In the genomic region with DNA sequence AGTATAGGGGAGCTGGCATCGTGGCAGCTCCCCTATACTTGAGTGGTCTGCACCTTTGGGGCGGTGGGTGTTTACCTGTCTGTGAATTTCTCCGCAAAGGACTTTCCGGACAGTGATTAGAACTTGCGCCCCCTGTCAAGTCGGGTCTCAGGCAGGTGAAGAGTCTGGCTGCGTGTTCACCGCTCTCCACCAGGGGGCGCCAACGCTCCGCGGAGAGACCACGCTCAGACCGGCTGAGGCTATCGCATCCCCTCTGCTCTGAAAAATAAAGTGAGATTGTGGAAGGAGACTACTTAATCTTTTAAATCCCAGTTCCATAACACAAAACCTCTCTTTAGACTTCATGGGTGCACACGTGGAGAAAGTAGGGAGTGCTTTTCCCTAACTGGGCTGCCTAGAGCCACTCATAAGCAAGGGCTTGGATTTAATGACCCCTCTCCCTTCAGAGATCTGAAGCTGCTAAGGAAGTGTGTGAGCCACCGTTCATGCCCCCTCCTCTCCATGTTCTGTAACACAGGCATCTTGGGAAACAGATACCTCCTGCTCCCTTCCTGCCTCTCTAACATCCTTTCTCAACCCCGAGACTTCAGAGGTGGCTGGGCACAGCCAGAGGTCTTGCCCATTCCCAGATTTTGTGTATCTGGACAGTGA, we compare ENCODE assay signal across 8 mouse cellular contexts. TPM values are rescaled to one million over a fixed set of nuclear protein-coding genes. Genes with fewer than 3 reads are reported as not detected.
DNase-seq lines count a peak whose midpoint lies in the region; ATAC-seq and TF ChIP-seq lines count a peak whose summit lies in the region.

No protein-coding gene starts in this region.

- no peak overlapping the region for H3K27ac ChIP-seq in embryonic facial prominence, embryonic 11.5 days (replicated peaks; ENCODE audit: low read depth, low read length)
- H3K27ac ChIP-seq in kidney, postnatal 0 days: no peak overlapping the region
- no peak overlapping the region for H3K27ac ChIP-seq in liver, embryonic 14.5 days
- H3K27ac ChIP-seq in olfactory bulb, adult 2 months (ENCODE audit: insufficient read depth, low read depth, low read length): no peak overlapping the region

- H3K4me1 ChIP-seq in embryonic facial prominence, embryonic 11.5 days (ENCODE audit: control insufficient read depth, insufficient read depth, low read length): no peaks in the 10 kb centered on the region
- no peaks in the 10 kb centered on the region for H3K4me1 ChIP-seq in kidney, postnatal 0 days (replicated peaks; ENCODE audit: insufficient read depth, low read length)
- H3K4me1 ChIP-seq in liver, embryonic 14.5 days (replicated peaks; ENCODE audit: control insufficient read depth in 2 of 2, insufficient read depth in 2 of 2, low read length in 1 of 2): no peaks in the 10 kb centered on the region
- peaks cover 16% of the 10 kb centered on the region for H3K4me1 ChIP-seq in olfactory bulb, adult 2 months (ENCODE audit: control insufficient read depth, insufficient read depth, low read length)

- H3K9me3 ChIP-seq in embryonic facial prominence, embryonic 11.5 days (replicated peaks; ENCODE audit: control insufficient read depth, low read length): no peaks in the 10 kb centered on the region
- no peaks in the 10 kb centered on the region for H3K9me3 ChIP-seq in kidney, postnatal 0 days (replicated peaks; ENCODE audit: low read length)
- no peaks in the 10 kb centered on the region for H3K9me3 ChIP-seq in liver, embryonic 14.5 days (ENCODE audit: control insufficient read depth, low read length)

- no peak for ATAC-seq in embryonic facial prominence, embryonic 11.5 days (replicated peaks; ENCODE audit: insufficient number of reproducible peaks, low FRiP score, low TSS enrichment, low read depth)
- ATAC-seq in kidney, postnatal 0 days (replicated peaks; ENCODE audit: low FRiP score, low read depth): no peak
- no peak for ATAC-seq in liver, embryonic 14.5 days (ENCODE audit: insufficient read depth)

- no peaks in the 10 kb centered on the region for H3K27me3 ChIP-seq in embryonic facial prominence, embryonic 11.5 days (ENCODE audit: control insufficient read depth, insufficient read depth, low read length)
- no peaks in the 10 kb centered on the region for H3K27me3 ChIP-seq in kidney, postnatal 0 days (ENCODE audit: insufficient read depth, low read length)
- no peaks in the 10 kb centered on the region for H3K27me3 ChIP-seq in liver, embryonic 14.5 days (ENCODE audit: control insufficient read depth, insufficient read depth, low read length)

- no peak overlapping the region for H3K4me3 ChIP-seq in embryonic facial prominence, embryonic 11.5 days (ENCODE audit: low read depth, low read length)
- H3K4me3 ChIP-seq in kidney, postnatal 0 days (replicated peaks; ENCODE audit: low read depth, low read length): no peak overlapping the region
- H3K4me3 ChIP-seq in liver, embryonic 14.5 days (ENCODE audit: insufficient read depth in 1 of 2, low read depth in 2 of 2, low read length in 2 of 2): no peak overlapping the region
- H3K4me3 ChIP-seq in olfactory bulb, adult 2 months (ENCODE audit: insufficient read depth, low read depth, low read length): no peak overlapping the region

- no peak overlapping the region for H3K9ac ChIP-seq in embryonic facial prominence, embryonic 11.5 days (replicated peaks; ENCODE audit: low read length)
- no peak overlapping the region for H3K9ac ChIP-seq in kidney, postnatal 0 days (ENCODE audit: low read depth, low read length)
- no peak overlapping the region for H3K9ac ChIP-seq in liver, embryonic 14.5 days (replicated peaks)

- 8% methylated on average over 18 of the region's 18 CpGs for WGBS in embryonic facial prominence, embryonic 11.5 days
- WGBS in kidney, postnatal 0 days: 5% methylated on average over 18 of the region's 18 CpGs
- 6% methylated on average over 18 of the region's 18 CpGs for WGBS in liver, embryonic 14.5 days (ENCODE audit: insufficient replicate concordance)
- 7% methylated on average over 18 of the region's 18 CpGs for WGBS in olfactory bulb, adult 2 months

- H3K4me2 ChIP-seq in embryonic facial prominence, embryonic 11.5 days (ENCODE audit: low read depth, low read length): no peak overlapping the region
- H3K4me2 ChIP-seq in kidney, postnatal 0 days (ENCODE audit: low read length): no peak overlapping the region
- no peak overlapping the region for H3K4me2 ChIP-seq in liver, embryonic 14.5 days (ENCODE audit: low read depth)

- peak; percentile 99 for TF ChIP-seq CTCF in kidney, postnatal 0 days (IDR thresholded peaks at IDR 0.05; ENCODE audit: low read depth)
- peak; percentile 96 for TF ChIP-seq CTCF in liver, embryonic 14.5 days (IDR thresholded peaks at IDR 0.05; ENCODE audit: low read depth)
- TF ChIP-seq CTCF in olfactory bulb, adult 2 months (IDR thresholded peaks at IDR 0.05; ENCODE audit: insufficient read depth, low read depth, low read length): peak; percentile 96

- TF ChIP-seq EP300 in liver, embryonic 14.5 days (IDR thresholded peaks at IDR 0.05; ENCODE audit: low read depth): no peak

- H3K36me3 ChIP-seq in embryonic facial prominence, embryonic 11.5 days (replicated peaks; ENCODE audit: control insufficient read depth, insufficient read depth, low read depth, low read length): no peaks in the 10 kb centered on the region
- no peaks in the 10 kb centered on the region for H3K36me3 ChIP-seq in kidney, postnatal 0 days (ENCODE audit: insufficient read depth, low read length)
- H3K36me3 ChIP-seq in liver, embryonic 14.5 days (replicated peaks; ENCODE audit: control insufficient read depth, insufficient read depth, low read depth): no peaks in the 10 kb centered on the region

- DNase-seq in CD4-positive helper T cell, adult 2 months (ENCODE audit: low read depth, low spot score): peak; percentile 58
- DNase-seq in adrenal gland, postnatal 36 days: peak; percentile 75 to 87
- peak; percentile 84 for DNase-seq in embryonic facial prominence, embryonic 11.5 days (ENCODE audit: low spot score)
- peak; percentile 34 to 43 for DNase-seq in heart, adult 9 months (ENCODE audit: low spot score in 2 of 2)
- DNase-seq in kidney, postnatal 0 days (ENCODE audit: low spot score): peak; percentile 83
- DNase-seq in liver, embryonic 14.5 days (ENCODE audit: low read depth in 3 of 3, low spot score in 3 of 3): peak; percentile 7 to 28 (median 22)
- DNase-seq in thymus, adult 18-20 months: peak; percentile 33 to 52

- TF ChIP-seq POLR2A in olfactory bulb, adult 2 months (IDR thresholded peaks at IDR 0.05; ENCODE audit: insufficient read depth, low read depth, low read length): no peak

RNA-seq across cellular contexts. Expression of gene Blcap, which starts 34.1 kb away (rescaled TPM):
- total RNA-seq in adrenal gland, postnatal 36 days (2021): 10 to 100 TPM; 72.6 to 77.9 TPM
- polyA plus RNA-seq in embryonic facial prominence, embryonic 11.5 days (2014; fragmentation: Nextera tagmentation; extraction: Ambion mirVana): 90.2 and 97.9 TPM in 2 replicates
- polyA plus RNA-seq in kidney, postnatal 0 days (2015; fragmentation: Nextera tagmentation; extraction: Ambion mirVana): 46.1 and 48.2 TPM in 2 replicates
- polyA plus RNA-seq in liver, embryonic 14.5 days (2012; rRNA removed): 5.7 and 7.1 TPM in 2 replicates
- 7.1 and 8.0 TPM in 2 replicates for polyA plus RNA-seq in liver, embryonic 14.5 days (2014; fragmentation: Nextera tagmentation; extraction: Ambion mirVana)
- polyA plus RNA-seq in olfactory bulb, adult 2 months (2012; ENCODE audit: insufficient read depth, insufficient read length, low replicate concordance, missing spikeins): not detected in 2 replicates

RNA-seq across cellular contexts. Expression of gene Nnat, which starts 45.3 kb away (rescaled TPM):
- 10 to 100 TPM; 50.0 to 97.9 TPM for total RNA-seq in adrenal gland, postnatal 36 days (2021)
- 1,482 and 1,542 TPM in 2 replicates for polyA plus RNA-seq in embryonic facial prominence, embryonic 11.5 days (2014; fragmentation: Nextera tagmentation; extraction: Ambion mirVana)
- polyA plus RNA-seq in kidney, postnatal 0 days (2015; fragmentation: Nextera tagmentation; extraction: Ambion mirVana): 80.4 and 85.9 TPM in 2 replicates
- polyA plus RNA-seq in liver, embryonic 14.5 days (2012; rRNA removed): 12.8 and 21.0 TPM in 2 replicates
- 10.5 and 11.6 TPM in 2 replicates for polyA plus RNA-seq in liver, embryonic 14.5 days (2014; fragmentation: Nextera tagmentation; extraction: Ambion mirVana)
- not detected in 2 replicates for polyA plus RNA-seq in olfactory bulb, adult 2 months (2012; ENCODE audit: insufficient read depth, insufficient read length, low replicate concordance, missing spikeins)

Comparison
In these comparisons a context has a peak if more than half of its experiments do, and no peak if none do; other contexts are left out.
1. DNase-seq: peak in every context shown above with its lines; median percentile 84 in embryonic facial prominence, embryonic 11.5 days; 83 in kidney, postnatal 0 days; 81 in adrenal gland, postnatal 36 days; 58 in CD4-positive helper T cell, adult 2 months; 42 in thymus, adult 18-20 months; 38 in heart, adult 9 months; 22 in liver, embryonic 14.5 days.
2. RNA of gene Nnat, which starts 45.3 kb away (polyA plus RNA-seq): 1,482 to 1,542 TPM in embryonic facial prominence, embryonic 11.5 days; 80.4 to 85.9 TPM in kidney, postnatal 0 days, 10.5 to 21.0 TPM in liver, embryonic 14.5 days and not detected in olfactory bulb, adult 2 months; every median in the first group is over 10 times any median in the second.
3. Peak in every context shown above with its lines, with median percentiles within 50 percentile points of each other: CTCF ChIP-seq.